Mouse (Mus musculus) layer of hippocampus, adult 9-10 months (tissue): ENCODE measurements at regions not wholly inside any gene's neighbourhood (a gene's known extent, or its start where the extent isn't known, plus 50 kb on each side); places are given as distances from the start of the nearest gene placed in this dataset.

ENCODE experiments used
- DNase-seq: peaks from one replicate; pipeline ENCODE4 v3.0.0; 2022; ENCODE audit warnings: low spot score

DNA sequence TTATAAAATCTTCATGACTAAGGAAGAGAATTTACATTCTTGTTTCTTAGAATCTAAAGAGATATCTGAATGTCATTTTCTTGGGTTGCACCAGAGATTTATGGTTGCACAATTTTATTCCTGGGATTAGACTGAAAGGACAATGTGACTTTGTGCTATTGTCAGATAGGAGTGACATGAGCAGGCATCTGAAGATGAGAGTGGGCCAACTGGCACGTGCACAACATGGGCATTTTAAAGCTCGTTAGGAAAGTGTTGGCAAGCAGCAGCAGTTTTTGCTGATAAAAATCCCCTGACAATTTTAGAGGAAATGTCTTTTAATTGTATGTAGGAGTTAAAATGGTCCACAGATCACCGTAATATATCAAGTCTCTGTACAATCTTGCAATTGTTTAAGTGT, 178.9 kb upstream of the Tecrl start:
- DNase-seq = no peak

DNA sequence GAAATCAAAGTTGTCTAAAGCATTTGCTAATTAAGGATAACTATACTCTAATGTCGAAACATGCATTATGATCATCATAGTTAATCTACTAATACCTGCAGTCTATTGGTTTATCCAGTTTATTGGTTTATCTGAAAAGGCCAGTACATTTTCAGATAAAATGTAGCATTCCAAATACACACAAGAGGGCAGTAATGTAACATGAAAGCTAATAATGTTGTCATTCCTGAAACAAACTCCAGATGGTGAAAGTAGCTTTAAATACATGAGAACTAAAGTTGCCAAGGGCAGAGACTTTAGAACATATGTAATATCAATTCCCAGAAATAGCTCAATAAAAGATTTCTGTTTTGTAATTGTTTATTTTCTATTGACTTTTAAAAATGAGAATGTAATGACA, 163.7 kb upstream of the Tecrl start:
- DNase-seq = peak; percentile 29

DNA sequence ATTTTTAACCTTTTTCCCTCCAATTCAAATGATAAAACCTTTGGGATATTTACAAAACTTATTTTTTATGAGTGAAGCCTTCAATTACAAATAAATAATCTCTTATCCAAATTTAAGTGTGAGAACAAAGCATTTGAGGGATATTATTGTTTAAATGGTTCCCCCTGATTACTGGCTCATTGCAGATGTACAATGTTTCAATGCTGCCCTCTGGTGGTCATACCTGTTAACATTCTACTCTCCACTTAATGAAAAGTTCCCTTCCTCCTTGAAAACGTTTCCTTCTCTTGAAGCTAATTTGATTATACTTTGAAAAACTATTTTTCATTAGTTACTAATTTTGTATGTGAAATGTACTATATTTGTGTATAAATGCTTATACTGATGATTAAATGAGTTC, 129.1 kb upstream of the Tecrl start:
- peak; percentile 29 for DNase-seq

DNA sequence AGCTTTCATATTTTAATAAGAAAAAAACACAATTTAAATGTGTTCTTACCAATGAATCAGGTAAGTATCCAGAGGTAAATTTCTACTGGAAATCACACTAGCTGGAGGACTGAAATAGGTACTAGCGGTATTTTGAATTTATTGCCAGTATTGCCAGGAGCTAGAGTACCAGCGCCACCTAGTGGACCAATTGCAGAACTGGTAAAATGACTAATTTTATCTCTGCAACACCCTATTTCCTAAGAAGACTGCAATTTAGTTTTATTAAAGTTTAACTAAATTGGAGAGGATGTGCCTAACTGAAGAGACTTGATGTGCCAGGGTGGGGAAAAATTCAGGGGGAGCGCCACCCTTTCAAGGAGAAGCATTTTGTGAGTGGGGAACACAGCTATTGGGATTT, 85.3 kb upstream of the Tecrl start:
- DNase-seq = peak; percentile 7

DNA sequence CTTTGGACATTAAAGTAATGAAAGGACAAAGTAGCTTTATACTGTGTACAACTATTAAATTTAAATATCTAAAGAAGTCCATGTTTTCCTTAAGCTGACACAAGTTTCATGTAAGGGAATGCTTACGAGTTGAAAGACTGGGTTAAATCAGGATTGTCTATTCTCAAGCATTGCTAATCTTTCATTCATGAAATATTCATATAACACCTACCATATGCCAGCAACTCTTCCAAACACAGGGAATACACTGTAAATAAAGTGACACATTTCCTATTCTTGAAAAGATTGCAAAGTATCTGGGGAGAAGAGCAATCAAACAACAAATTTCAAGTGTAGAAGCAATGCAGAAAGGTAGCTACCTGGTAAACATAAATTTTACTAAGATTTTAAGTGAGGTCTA, 81.5 kb upstream of the Tecrl start:
- no peak for DNase-seq

DNA sequence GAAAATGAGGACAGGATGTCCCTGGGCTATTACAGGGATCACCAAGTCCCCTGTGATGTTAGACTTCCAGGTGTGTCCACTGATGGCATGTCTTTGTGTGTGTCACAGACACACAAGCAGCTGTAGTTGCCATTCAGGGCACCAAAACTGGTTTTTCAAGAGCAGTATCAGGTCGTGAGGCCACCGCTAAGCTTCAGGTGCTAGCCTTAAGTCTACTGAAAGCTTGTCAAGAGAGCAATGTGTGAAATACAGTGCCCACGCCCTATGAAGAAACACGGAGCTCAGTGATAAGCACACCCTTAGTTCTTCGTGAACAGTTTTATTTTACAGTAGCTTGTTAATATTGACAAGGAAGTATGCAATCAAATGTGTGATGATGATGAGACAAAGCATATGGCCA, 66.7 kb upstream of the Tecrl start:
- DNase-seq = no peak

DNA sequence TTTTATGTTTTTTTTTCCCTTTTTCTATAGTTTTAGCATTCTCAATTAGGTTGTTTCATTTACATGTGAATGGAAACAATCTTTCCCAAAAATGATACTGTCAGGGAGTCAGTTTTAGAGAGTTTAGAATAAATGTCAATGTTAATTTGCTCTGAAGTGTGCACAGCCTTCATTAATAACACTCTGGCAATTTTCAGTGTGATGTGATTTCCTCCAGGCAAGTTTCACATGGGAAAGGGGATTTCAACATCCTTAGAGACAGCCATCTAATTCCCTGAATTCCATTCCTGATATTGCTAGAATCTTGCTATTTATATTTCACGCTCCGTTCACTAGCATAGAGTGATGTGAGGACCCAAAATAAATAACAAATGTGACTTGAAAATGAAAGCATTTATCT, 55.2 kb upstream of the Tecrl start:
- no peak for DNase-seq

DNA sequence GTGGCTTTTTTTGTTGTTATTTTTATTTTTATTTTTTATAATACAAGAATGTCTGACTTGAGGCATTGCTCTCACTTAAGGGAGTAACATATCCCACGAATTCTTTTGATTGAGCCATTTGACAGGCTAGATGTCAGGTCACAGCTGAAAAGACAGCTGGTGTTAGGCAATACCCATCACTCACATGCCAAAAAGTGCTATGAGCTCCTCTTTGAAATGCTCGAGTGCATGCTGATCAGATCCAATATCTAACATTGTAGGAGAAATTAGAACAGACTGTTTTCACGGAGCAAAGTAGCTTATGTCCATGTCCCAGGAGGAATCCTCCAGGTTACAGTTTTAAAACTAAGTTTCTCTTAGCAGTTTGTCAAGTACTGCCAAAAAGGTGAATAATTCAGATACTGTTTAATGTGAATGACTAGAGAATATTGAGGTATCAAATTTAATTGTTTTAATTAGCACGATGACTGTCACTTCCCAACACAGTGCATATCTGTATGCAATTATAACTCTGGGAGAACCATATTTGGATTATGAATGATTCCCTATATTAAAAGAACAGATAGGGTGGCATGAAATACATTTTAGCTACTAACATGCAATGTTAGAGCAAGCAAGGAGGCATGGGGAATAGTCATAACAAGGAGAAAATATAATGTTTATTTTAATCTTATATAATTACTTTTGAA, 50.4 kb upstream of the Tecrl start:
- DNase-seq = peak; percentile 22
